Mouse (Mus musculus) stomach, postnatal 0 days (tissue): ENCODE results near the gene Zscan20. TPM values are rescaled to one million over a fixed set of nuclear protein-coding genes. Genes with fewer than 3 reads are reported as not detected.

Experiments
- ATAC-seq: fragments of 200-750 bp; cut with Nextera tagmentation; 2 replicates; pipeline ENCODE4 v1.8.0; 2017; ENCODE audit not compliant: low FRiP score, low TSS enrichment
- DNase-seq: peaks from one replicate; pipeline ENCODE4 v3.0.0-alpha.2; 2016; ENCODE audit warnings: low spot score
- H3K27ac ChIP-seq: fragments of 300-500 bp; sonication (generic); replicated peaks from 2 replicates; pipeline ENCODE4 v1.5.1; 2014; ENCODE audit warnings: mild to moderate bottlenecking, control low read depth
- H3K27me3 ChIP-seq: fragments of 300-500 bp; sonication (generic); 2 replicates; pipeline ENCODE4 v1.6.1; 2014; ENCODE audit warnings: low read length; ENCODE audit not compliant: control insufficient read depth, insufficient read depth
- H3K36me3 ChIP-seq: fragments of 300-500 bp; sonication (generic); 2 replicates; pipeline ENCODE4 v1.6.1; 2014; ENCODE audit warnings: low read length, mixed read lengths; ENCODE audit not compliant: control insufficient read depth, insufficient read depth
- H3K4me1 ChIP-seq: fragments of 300-500 bp; sonication (generic); replicated peaks from 2 replicates; pipeline ENCODE4 v1.6.1; 2014; ENCODE audit warnings: antibody characterized with exemption; ENCODE audit not compliant: control insufficient read depth, insufficient read depth
- H3K4me2 ChIP-seq: fragments of 300-500 bp; sonication (generic); replicated peaks from 2 replicates; pipeline ENCODE4 v1.6.1; 2014; ENCODE audit warnings: low read depth, mild to moderate bottlenecking, control low read depth, moderate library complexity
- H3K4me3 ChIP-seq: fragments of 300-500 bp; sonication (generic); 2 replicates; pipeline ENCODE4 v1.5.1; 2014; ENCODE audit warnings: low read depth, low read length, control low read depth
- H3K9ac ChIP-seq: fragments of 300-500 bp; sonication (generic); 2 replicates; pipeline ENCODE4 v1.6.1; 2014; ENCODE audit warnings: mild to moderate bottlenecking, low read length, control low read depth, mixed read lengths
- H3K9me3 ChIP-seq: fragments of 300-500 bp; sonication (generic); 2 replicates; pipeline ENCODE4 v1.6.1; 2016; ENCODE audit warnings: low read length; ENCODE audit not compliant: control insufficient read depth
- CTCF ChIP-seq: IDR thresholded peaks from 2 replicates; pipeline ENCODE4 v1.5.1; 2016; ENCODE audit warnings: antibody characterized with exemption, low read depth, mild to moderate bottlenecking, moderate library complexity
- EP300 ChIP-seq: optimal IDR thresholded peaks from 2 replicates; pipeline ENCODE3; 2016; ENCODE audit warnings: antibody characterized with exemption
- WGBS: fragments of 180-500 bp; shearing (Covaris S2); extraction: QIAGEN DNeasy Blood & Tissue Kit; methylation state at CpG from one replicate; pipeline ENCODE4 v1.1.7; 2014; 5-methylcytosine and 5-hydroxymethylcytosine counted together
- polyA plus RNA-seq: library from polyadenylated mRNA; unstranded; fragments of >200 nt; fragmentation: Nextera tagmentation; extraction: Ambion mirVana; gene quantifications from 2 replicates; pipeline ENCODE4 v1.2.1, GENCODE M21; 2015

Zscan20 gene
- polyA plus RNA-seq, 1 experiment from 2014 or later: 0.98 TPM

GRCm38 (mm10) chr4:128609276-128609924 is 498 bp downstream of the Zscan20 start:
- no peak overlapping the region for H3K27ac ChIP-seq
- H3K9ac ChIP-seq: peak overlapping the region; percentile 54; the same call in 1 of the 2 replicates

GRCm38 (mm10) chr4:128607661-128608060 is 2.2 kb downstream of the Zscan20 start:
- peak; percentile 22 for DNase-seq
- Histone ChIP-seq H3K36me3 (peaks cover 7% of the 10 kb centered on the region), H3K9me3 (no peaks in the 10 kb centered on the region), H3K4me1 (no peaks in the 10 kb centered on the region), H3K4me3 (no peak overlapping the region), H3K4me2 (no peak overlapping the region), H3K9ac (no peak overlapping the region), H3K27me3 (no peaks in the 10 kb centered on the region), H3K27ac (no peak overlapping the region)
- TF ChIP-seq EP300: no peak
- no peak for TF ChIP-seq CTCF
- ATAC-seq: no peak
- 66% methylated on average over 11 of the region's 11 CpGs for WGBS

More at GRCm38 (mm10) chr4:128609276-128609924, 498 bp downstream of the Zscan20 start:
- H3K27me3 ChIP-seq: no peaks in the 10 kb centered on the region
- peak; percentile 63 for DNase-seq
- WGBS: 5% methylated on average over 26 of the region's 27 CpGs
- no peak for TF ChIP-seq CTCF
- no peak for TF ChIP-seq EP300
- no peaks in the 10 kb centered on the region for H3K4me1 ChIP-seq
- peak overlapping the region; percentile 71 for H3K4me2 ChIP-seq
- peak; percentile 45; the same call in 1 of the 2 replicates for ATAC-seq
- H3K4me3 ChIP-seq: peak overlapping the region; percentile 56
- H3K36me3 ChIP-seq: no peaks in the 10 kb centered on the region
- H3K9me3 ChIP-seq: no peaks in the 10 kb centered on the region

- H3K9me3 ChIP-seq: no peaks in the 10 kb centered on the region
- no peak overlapping the region for H3K27ac ChIP-seq
- WGBS: 93% methylated on average over 7 of the region's 7 CpGs
- H3K27me3 ChIP-seq: no peaks in the 10 kb centered on the region
- TF ChIP-seq EP300: no peak
- TF ChIP-seq CTCF: no peak
- peaks cover 7% of the 10 kb centered on the region for H3K36me3 ChIP-seq
- DNase-seq (no peak), ATAC-seq (no peak)
- H3K9ac ChIP-seq: no peak overlapping the region
- no peak overlapping the region for H3K4me2 ChIP-seq
- H3K4me1 ChIP-seq: no peaks in the 10 kb centered on the region
- no peak overlapping the region for H3K4me3 ChIP-seq
Observed at GRCm38 (mm10) chr4:128606586-128606985, 3.3 kb downstream of the Zscan20 start.

GRCm38 (mm10) chr4:128597801-128598560 is 11.9 kb downstream of the Zscan20 start:
- Histone ChIP-seq H3K4me2 (no peak overlapping the region), H3K4me1 (no peaks in the 10 kb centered on the region), H3K4me3 (no peak overlapping the region), H3K36me3 (no peaks in the 10 kb centered on the region; the same call in 1 of the 2 replicates), H3K9ac (no peak overlapping the region), H3K27ac (no peak overlapping the region), H3K27me3 (no peaks in the 10 kb centered on the region), H3K9me3 (no peaks in the 10 kb centered on the region)
- no peak for DNase-seq
- no peak for ATAC-seq
- TF ChIP-seq CTCF (no peak), EP300 (no peak)
- 61% methylated on average over 12 of the region's 12 CpGs for WGBS

GRCm38 (mm10) chr4:128594062-128594461 is 15.8 kb downstream of the Zscan20 start:
- Histone ChIP-seq H3K27ac (no peak overlapping the region), H3K4me2 (no peak overlapping the region), H3K4me3 (no peak overlapping the region), H3K27me3 (no peaks in the 10 kb centered on the region), H3K9ac (no peak overlapping the region), H3K9me3 (no peaks in the 10 kb centered on the region), H3K36me3 (peaks cover 7% of the 10 kb centered on the region; the same call in 1 of the 2 replicates), H3K4me1 (no peaks in the 10 kb centered on the region)
- TF ChIP-seq CTCF (no peak), EP300 (no peak)
- 93% methylated on average over 5 of the region's 5 CpGs for whole genome bisulfite sequencing
- no peak for ATAC-seq
- DNase-seq: no peak

GRCm38 (mm10) chr4:128593286-128593685 is 16.6 kb downstream of the Zscan20 start:
- H3K9me3 ChIP-seq: no peaks in the 10 kb centered on the region
- no peak overlapping the region for H3K4me3 ChIP-seq
- peaks cover 7% of the 10 kb centered on the region; the same call in 1 of the 2 replicates for H3K36me3 ChIP-seq
- H3K27me3 ChIP-seq: no peaks in the 10 kb centered on the region
- DNase-seq (no peak), ATAC-seq (no peak)
- no peak for TF ChIP-seq CTCF
- no peak for TF ChIP-seq EP300
- 93% methylated on average over 4 of the region's 4 CpGs for WGBS
- H3K9ac ChIP-seq: no peak overlapping the region
- no peak overlapping the region for H3K27ac ChIP-seq
- H3K4me2 ChIP-seq: no peak overlapping the region
- no peaks in the 10 kb centered on the region for H3K4me1 ChIP-seq
